In the genomic region with DNA sequence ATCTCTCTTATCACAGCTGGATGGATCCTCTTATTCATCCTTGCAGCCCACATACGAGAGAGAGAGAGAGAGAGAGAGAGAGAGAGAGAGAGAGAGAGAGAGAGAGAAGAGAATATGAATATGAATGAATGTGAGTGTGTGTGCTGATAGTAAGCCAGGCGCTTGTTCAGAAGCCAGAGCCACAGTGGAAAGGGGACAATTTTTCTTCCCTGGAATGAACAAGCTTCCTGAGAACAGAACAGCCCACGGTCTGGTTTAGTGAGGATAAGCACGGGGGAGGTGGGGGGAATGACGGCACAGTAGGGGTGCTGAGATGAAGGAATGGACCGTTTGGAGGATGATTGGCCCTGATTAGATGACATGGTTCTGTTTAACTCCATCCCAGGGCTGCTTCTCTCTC, we compare ENCODE assay signal across 26 mouse cellular contexts.
"Had no signal": no experiment of that assay in that cellular context is flagged by ENCODE, and none has a peak within 500 bp of the region (broad histone marks: within the 10 kb centered on the region; RNA-seq: fewer than 3 reads in every experiment).

No protein-coding gene starts in this region.

- H3K4me2 ChIP-seq: heart, embryonic 11.5 days; heart, embryonic 13.5 days; heart, embryonic 15.5 days; hindbrain, embryonic 12.5 days; hindbrain, embryonic 14.5 days; intestine, embryonic 15.5 days; limb, embryonic 13.5 days; limb, embryonic 15.5 days; liver, embryonic 12.5 days had no signal

- H3K4me1 ChIP-seq: heart, embryonic 15.5 days; hindbrain, embryonic 12.5 days; intestine, embryonic 15.5 days; liver, embryonic 12.5 days had no signal

- H3K4me3 ChIP-seq: gastrocnemius, adult 2 months; heart, adult 2 months; heart, embryonic 13.5 days; heart, embryonic 15.5 days; hindbrain, embryonic 10.5 days; hindbrain, embryonic 12.5 days; intestine, embryonic 15.5 days; left cerebral cortex, adult 2 months; limb, embryonic 13.5 days; limb, embryonic 15.5 days; liver, embryonic 12.5 days had no signal

- H3K9ac ChIP-seq: heart, embryonic 13.5 days; heart, embryonic 15.5 days; hindbrain, embryonic 12.5 days; hindbrain, embryonic 14.5 days; intestine, embryonic 15.5 days; limb, embryonic 13.5 days; limb, embryonic 15.5 days; liver, embryonic 12.5 days; liver, embryonic 14.5 days had no signal

- H3K36me3 ChIP-seq: heart, embryonic 13.5 days; heart, embryonic 15.5 days; hindbrain, embryonic 10.5 days; hindbrain, embryonic 12.5 days; intestine, embryonic 15.5 days; limb, embryonic 13.5 days; limb, embryonic 15.5 days; liver, embryonic 12.5 days had no signal

- H3K27ac ChIP-seq: gastrocnemius, adult 2 months; heart, adult 2 months; heart, embryonic 13.5 days; heart, embryonic 15.5 days; hindbrain, embryonic 10.5 days; hindbrain, embryonic 12.5 days; hindbrain, embryonic 14.5 days; intestine, embryonic 15.5 days; left cerebral cortex, adult 2 months; limb, embryonic 13.5 days; limb, embryonic 15.5 days; liver, embryonic 12.5 days; liver, embryonic 14.5 days had no signal

- H3K9me3 ChIP-seq: heart, embryonic 13.5 days; heart, embryonic 15.5 days; hindbrain, embryonic 10.5 days; hindbrain, embryonic 12.5 days; intestine, embryonic 15.5 days; limb, embryonic 13.5 days; limb, embryonic 15.5 days; liver, embryonic 12.5 days had no signal

- ATAC-seq: hindbrain, embryonic 16.5 days; inflammation-experienced regulatory T-cells, adult 6 months; intestine, embryonic 15.5 days; intestine, postnatal 0 days; liver, embryonic 12.5 days had no signal

- DNase-seq: gastrocnemius, adult 2 months; gastrocnemius, postnatal 10 days; gastrocnemius, postnatal 25 days; heart, adult 2 months; heart, postnatal 4 days; kidney, adult 18-20 months; kidney, adult 8-10 months; kidney, postnatal 10 days; kidney, postnatal 25 days; kidney, postnatal 4 days; left cerebral cortex, postnatal 4 days had no signal

- H3K27me3 ChIP-seq: heart, embryonic 13.5 days; heart, embryonic 15.5 days; hindbrain, embryonic 12.5 days; intestine, embryonic 15.5 days; limb, embryonic 13.5 days; limb, embryonic 15.5 days; liver, embryonic 12.5 days had no signal
